Mouse (Mus musculus): ENCODE measurements around the gene Cep68. TPM values are rescaled to one million over a fixed set of nuclear protein-coding genes. Genes with fewer than 3 reads are reported as not detected.

The Cep68 gene
- total and polyA plus RNA-seq, 3 experiments, result 27.8 to 31.6 (median 30.7) TPM

DNA sequence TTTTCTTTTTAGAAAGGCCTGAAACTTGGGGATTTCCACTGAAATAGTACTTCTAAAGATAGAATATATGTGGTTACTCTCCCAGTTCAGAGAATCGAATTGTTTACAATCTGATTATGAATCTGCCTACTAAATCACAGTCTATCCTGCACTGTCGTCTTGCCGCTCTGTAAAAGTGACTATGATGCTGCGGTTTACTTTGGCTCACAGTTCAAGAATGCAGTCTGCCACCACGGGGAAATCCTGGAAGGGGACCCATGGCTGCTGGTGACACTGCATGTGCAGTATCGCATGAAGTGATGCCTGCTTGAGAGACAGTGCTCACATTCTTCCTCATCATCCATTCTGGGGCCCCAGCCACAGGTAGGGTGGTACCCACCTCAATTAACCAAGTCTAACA lies 3.9 kb downstream of the Cep68 start:
- TF ChIP-seq PAX5 (IDR thresholded peaks at IDR 0.05; ENCODE audit: low read length) (no peak), RAD21 (IDR thresholded peaks at IDR 0.05; ENCODE audit: low read depth, low read length) (no peak), JUND (conservative IDR thresholded peaks at IDR 0.05; ENCODE audit: low read depth, low read length) (no peak), RCOR1 (conservative IDR thresholded peaks at IDR 0.05; ENCODE audit: low read depth, low read length) (no peak), BHLHE40 (IDR thresholded peaks at IDR 0.05; ENCODE audit: low read depth, low read length) (no peak), MXI1 (IDR thresholded peaks at IDR 0.05; ENCODE audit: low read depth, low read length) (no peak), EP300 (IDR thresholded peaks at IDR 0.05; ENCODE audit: low read length) (no peak), MAX (IDR thresholded peaks at IDR 0.05; ENCODE audit: low read length) (no peak), IRF4 (IDR thresholded peaks at IDR 0.05; ENCODE audit: low read depth, low read length) (no peak), NELFE (IDR thresholded peaks at IDR 0.05; ENCODE audit: low read depth, low read length) (no peak), ZMIZ1 (IDR thresholded peaks at IDR 0.05; ENCODE audit: low read depth, low read length) (no peak), MAFK (IDR thresholded peaks at IDR 0.05; ENCODE audit: insufficient replicate concordance, low read length) (no peak)
- in situ Hi-C loops (cut with MboI; ENCODE audit: low pct_ligation_motif_present, low pct_unique_long_range_greater_than_20kb, low sequenced_read_pairs) (no loop called here), dilution Hi-C loops (cut with MboI; ENCODE audit: extremely low pct_ligation_motif_present, extremely low pct_unique_long_range_greater_than_20kb, low sequenced_read_pairs) (no loop called here)
- H3K4me2 ChIP-seq (ENCODE audit: insufficient read depth, low read depth, poor library complexity, severe bottlenecking), result no peak overlapping the region
- H3K4me1 ChIP-seq (ENCODE audit: control insufficient read depth in 1 of 2, insufficient read depth in 2 of 2), result peaks cover 14 to 57% of the 10 kb centered on the region in 2 experiments
- peaks cover 36 to 65% of the 10 kb centered on the region in 2 experiments for H3K36me3 ChIP-seq (replicated peaks in 1 of 2; ENCODE audit: control insufficient read depth in 1 of 2, insufficient read depth in 1 of 2, low read length in 1 of 2)
- H3K9me3 ChIP-seq (replicated peaks; ENCODE audit: low read length), result no peaks in the 10 kb centered on the region
- no peak overlapping the region for H3K9ac ChIP-seq (ENCODE audit: insufficient read depth, low read depth)
- H3K27ac ChIP-seq (ENCODE audit: insufficient read depth, low read depth), result no peak overlapping the region
- peak overlapping the region in 1 of 3 experiments; percentile 14 for H3K4me3 ChIP-seq (replicated peaks in 1 of 3; ENCODE audit: low read depth in 2 of 3, low read length in 2 of 3, poor library complexity in 1 of 3)
- no peak for DNase-seq (ENCODE audit: extremely low read depth)
- H3K79me2 ChIP-seq (replicated peaks; ENCODE audit: control insufficient read depth, extremely low read depth, insufficient read depth, poor library complexity, severe bottlenecking), result peaks cover 47% of the 10 kb centered on the region
- no peaks in the 10 kb centered on the region for H3K27me3 ChIP-seq (replicated peaks)

DNA sequence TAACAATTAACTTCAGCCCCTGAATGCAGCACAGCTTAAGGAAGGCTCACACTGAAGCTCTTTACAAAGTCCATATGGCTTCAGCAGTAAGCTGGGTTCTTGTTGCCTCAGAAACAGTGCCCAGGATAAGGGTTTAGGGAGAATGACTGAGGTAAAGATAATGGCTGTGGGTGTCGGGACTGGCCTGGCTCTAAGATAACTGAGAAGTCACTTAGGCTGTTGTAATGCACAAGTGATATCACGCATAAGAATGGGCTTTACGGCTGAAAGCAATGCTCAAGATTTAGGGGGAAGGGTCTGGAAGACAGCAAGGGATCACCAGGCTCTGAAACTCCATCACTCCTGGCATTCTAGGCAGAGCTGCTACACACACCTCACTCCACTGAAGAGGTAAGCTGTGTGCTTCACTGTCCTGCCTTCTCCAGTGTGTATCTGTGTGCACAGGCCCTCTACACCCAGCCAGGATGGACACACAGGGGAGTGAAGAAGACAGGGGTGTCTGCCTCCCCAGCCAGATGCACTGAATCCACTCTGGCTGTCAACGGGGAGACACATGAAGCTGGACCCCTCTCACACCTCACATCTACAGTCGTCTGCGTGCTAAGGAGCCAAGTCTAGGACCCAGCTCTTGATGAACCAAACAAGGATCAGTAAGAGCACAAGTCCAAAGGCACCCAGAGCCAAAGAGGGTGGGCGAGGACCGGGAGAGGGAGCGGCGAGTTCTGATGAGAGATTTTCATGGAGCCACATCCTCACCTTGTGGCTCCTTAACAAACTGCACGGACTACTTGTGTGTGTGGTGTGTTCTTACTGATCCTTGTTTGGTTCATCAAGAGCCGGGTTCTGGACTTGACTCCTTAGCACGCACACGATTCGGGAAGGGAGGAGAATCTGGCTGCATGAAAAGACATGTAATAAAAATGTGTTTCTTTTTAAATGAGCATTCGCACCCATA lies 4.6 kb downstream of the Cep68 start:
- H3K9ac ChIP-seq (ENCODE audit: insufficient read depth, low read depth), result no peak overlapping the region
- H3K27ac ChIP-seq (ENCODE audit: insufficient read depth, low read depth), result no peak overlapping the region
- H3K27me3 ChIP-seq (replicated peaks), result no peaks in the 10 kb centered on the region
- in situ Hi-C loops (cut with MboI; ENCODE audit: low pct_ligation_motif_present, low pct_unique_long_range_greater_than_20kb, low sequenced_read_pairs), result loop anchor here (5.0 kb wide), 1 partner anchor 37 kb away; no protein-coding TSS in a partner anchor
- H3K4me2 ChIP-seq (ENCODE audit: insufficient read depth, low read depth, poor library complexity, severe bottlenecking), result no peak overlapping the region
- peaks cover 47% of the 10 kb centered on the region for H3K79me2 ChIP-seq (replicated peaks; ENCODE audit: control insufficient read depth, extremely low read depth, insufficient read depth, poor library complexity, severe bottlenecking)
- peaks cover 43 to 72% of the 10 kb centered on the region in 2 experiments for H3K36me3 ChIP-seq (replicated peaks in 1 of 2; ENCODE audit: control insufficient read depth in 1 of 2, insufficient read depth in 1 of 2, low read length in 1 of 2)
- H3K9me3 ChIP-seq (replicated peaks; ENCODE audit: low read length), result no peaks in the 10 kb centered on the region
- H3K4me1 ChIP-seq (ENCODE audit: control insufficient read depth in 1 of 2, insufficient read depth in 2 of 2), result peaks cover 14 to 55% of the 10 kb centered on the region in 2 experiments
- no peak for DNase-seq (ENCODE audit: extremely low read depth)
- TF ChIP-seq USF1 (IDR thresholded peaks at IDR 0.05; ENCODE audit: low read depth, low read length) (no peak), CTCF (conservative IDR thresholded peaks at IDR 0.05 in 1 of 2, IDR thresholded peaks at IDR 0.05 in 1 of 2; ENCODE audit: low read depth in 2 of 2, low read length in 2 of 2) (peak in 1 of 2 experiments; percentile 23; a peak in 1 of 4 replicates), RAD21 (IDR thresholded peaks at IDR 0.05; ENCODE audit: low read depth, low read length) (peak; percentile 4)
- no peak overlapping the region for H3K4me3 ChIP-seq (replicated peaks in 1 of 3; ENCODE audit: low read depth in 2 of 3, low read length in 2 of 3, poor library complexity in 1 of 3)
- dilution Hi-C loops (cut with MboI; ENCODE audit: extremely low pct_ligation_motif_present, extremely low pct_unique_long_range_greater_than_20kb, low sequenced_read_pairs), result no loop called here
